Mouse (Mus musculus): ENCODE data around the gene Ube2j1. TPM values are rescaled to one million over a fixed set of nuclear protein-coding genes. Genes with fewer than 3 reads are reported as not detected.

Gene Ube2j1
- polyA plus RNA-seq, 1 experiment from 2014 or later = 38.7 TPM

DNA sequence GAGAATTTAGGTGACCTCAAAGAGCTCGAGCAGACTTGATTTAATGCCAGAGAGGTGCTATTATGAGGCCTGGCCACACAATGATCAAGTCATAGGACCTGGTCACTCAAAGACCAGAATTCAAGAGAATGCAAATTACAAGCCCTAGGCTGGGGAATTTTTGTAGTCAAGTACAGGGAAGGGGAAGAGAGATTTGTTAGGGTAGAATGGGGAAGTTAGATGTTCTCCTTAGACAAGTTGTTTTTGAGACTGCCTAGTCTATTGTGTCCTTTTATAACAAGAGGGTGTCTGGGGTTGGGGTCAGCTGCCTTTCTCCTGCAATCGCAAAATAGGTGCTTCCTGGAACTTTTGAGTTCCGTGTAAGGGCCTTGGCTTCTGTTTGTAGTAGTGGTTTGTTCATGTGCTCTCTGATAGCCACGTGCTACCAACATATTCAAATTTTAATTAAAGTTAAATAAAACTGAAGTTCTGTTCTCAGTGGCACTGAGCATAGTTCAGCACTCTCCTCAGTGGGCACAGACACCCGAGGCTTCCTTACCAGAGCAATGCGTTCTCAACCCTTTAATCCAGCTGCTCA lies 68.0 kb downstream of the Ube2j1 start:
- 87% methylated on average over 6 of the region's 6 CpGs for WGBS
- Histone ChIP-seq H3K4me3 (no peak overlapping the region), H3K4me1 (no peaks in the 10 kb centered on the region), H3K9me3 (replicated peaks) (no peaks in the 10 kb centered on the region), H3K27me3 (ENCODE audit: low read depth, poor library complexity, severe bottlenecking) (no peaks in the 10 kb centered on the region), H3K36me3 (no peaks in the 10 kb centered on the region), H3K27ac (no peak overlapping the region)
- no peak for DNase-seq (ENCODE audit: low spot score)

Other genes with a start within 250 kb of the Ube2j1 start
- gene Lyrm2, start 231.2 kb upstream of the Ube2j1 start, polyA plus RNA-seq (2016; fragmentation: Nextera tagmentation; extraction: Ambion mirVana) = 85.3 and 94.7 TPM in 2 replicates
- 8.4 and 9.6 TPM in 2 replicates for gene Ankrd6, start 80.6 kb upstream of the Ube2j1 start, polyA plus RNA-seq (2016; fragmentation: Nextera tagmentation; extraction: Ambion mirVana)
- 17.0 and 21.2 TPM in 2 replicates for gene Rragd, start 48.4 kb upstream of the Ube2j1 start, polyA plus RNA-seq (2016; fragmentation: Nextera tagmentation; extraction: Ambion mirVana)
- gene Gabrr2, start 31.6 kb downstream of the Ube2j1 start, polyA plus RNA-seq (2016; fragmentation: Nextera tagmentation; extraction: Ambion mirVana) = 0.10 TPM in 1 of 2 replicates, not detected in the other
- gene Gabrr1, start 101.1 kb downstream of the Ube2j1 start, polyA plus RNA-seq (2016; fragmentation: Nextera tagmentation; extraction: Ambion mirVana) = not detected in 2 replicates
- gene Pm20d2, start 158.3 kb downstream of the Ube2j1 start, polyA plus RNA-seq (2016; fragmentation: Nextera tagmentation; extraction: Ambion mirVana) = 0.68 and 1.5 TPM in 2 replicates
- gene Srsf12, start 177.6 kb downstream of the Ube2j1 start, polyA plus RNA-seq (2016; fragmentation: Nextera tagmentation; extraction: Ambion mirVana) = 6.0 and 8.8 TPM in 2 replicates